Mouse (Mus musculus): ENCODE results near the gene Klf7.

- TF ChIP-seq CTCF (IDR thresholded peaks at IDR 0.05; ENCODE audit: low read depth, low read length) (no peak), POLR2A (IDR thresholded peaks at IDR 0.05; ENCODE audit: borderline replicate concordance, low read depth, low read length) (no peak)
Observed at GRCm38 (mm10) chr1:64104665-64105064, 17.4 kb downstream of the Klf7 start.

All from bone marrow macrophage, adult 2 months (primary cell).